Mouse (Mus musculus): ENCODE measurements at regions not wholly inside any gene's neighbourhood (a gene's known extent, or its start where the extent isn't known, plus 50 kb on each side); places are given as distances from the start of the nearest gene placed in this dataset.

DNA sequence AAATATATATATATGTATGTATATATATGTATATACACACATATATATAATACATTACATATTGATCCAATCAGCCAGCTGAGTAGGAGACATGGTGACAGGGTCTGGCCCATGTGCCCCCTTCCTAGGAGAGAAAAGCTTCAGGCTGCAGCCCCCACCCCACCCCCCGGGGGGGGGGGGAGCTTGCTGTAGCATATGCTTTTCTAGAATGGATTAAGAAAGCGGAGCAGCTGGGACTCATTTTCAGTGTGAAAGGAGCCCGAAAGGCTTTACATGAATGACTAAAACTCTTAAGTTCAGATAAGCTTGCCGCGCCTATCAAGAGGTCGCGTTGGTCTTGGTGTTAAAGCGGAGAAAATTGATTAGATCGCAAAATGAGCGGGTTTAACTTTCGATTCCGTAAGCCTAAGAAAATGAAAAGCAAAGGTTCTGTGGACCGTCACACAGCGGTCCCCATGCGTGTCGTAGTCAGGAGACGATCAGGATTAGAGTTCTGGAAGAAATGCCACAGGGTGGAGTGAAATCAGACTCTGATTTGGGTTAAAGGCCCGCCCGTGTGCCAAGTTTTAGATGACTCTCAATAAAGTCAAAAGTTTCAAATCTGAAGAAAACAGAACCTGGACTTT lies 103.1 kb upstream of the E2f7 start:
- no peak for TF ChIP-seq CTCF (IDR thresholded peaks at IDR 0.05; ENCODE audit: low read depth)
- TF ChIP-seq EP300 (IDR thresholded peaks at IDR 0.05; ENCODE audit: low read depth): no peak
